Mouse (Mus musculus) hindbrain, embryonic 14.5 days (tissue): ENCODE measurements around the gene St6galnac4. TPM values are rescaled to one million over a fixed set of nuclear protein-coding genes. Genes with fewer than 3 reads are reported as not detected.

ENCODE experiments used
- ATAC-seq: fragments of 200-750 bp; cut with Nextera tagmentation; 2 replicates; pipeline ENCODE4 v1.8.0; 2017; ENCODE audit warnings: moderate number of reproducible peaks, mild to moderate bottlenecking, moderate TSS enrichment, moderate library complexity; ENCODE audit not compliant: low FRiP score
- DNase-seq: peaks from one replicate; pipeline ENCODE4 v3.0.0-alpha.2; 2015; ENCODE audit warnings: low spot score
- H3K27ac ChIP-seq: fragments of 300-500 bp; sonication (generic); 2 replicates; pipeline ENCODE4 v1.5.1; 2014; ENCODE audit warnings: mild to moderate bottlenecking, moderate library complexity
- H3K27me3 ChIP-seq: fragments of 300-500 bp; sonication (generic); 2 replicates; pipeline ENCODE4 v1.6.1; 2014; ENCODE audit warnings: mild to moderate bottlenecking, low read length, mixed read lengths; ENCODE audit not compliant: control insufficient read depth, insufficient read depth
- H3K36me3 ChIP-seq: fragments of 300-500 bp; sonication (generic); replicated peaks from 2 replicates; pipeline ENCODE4 v1.6.1; 2014; ENCODE audit not compliant: control insufficient read depth, insufficient read depth
- H3K4me1 ChIP-seq: fragments of 300-500 bp; sonication (generic); replicated peaks from 2 replicates; pipeline ENCODE4 v1.6.1; 2014; ENCODE audit warnings: antibody characterized with exemption, low read length, mixed read lengths; ENCODE audit not compliant: control insufficient read depth, insufficient read depth
- H3K4me2 ChIP-seq: fragments of 300-500 bp; sonication (generic); replicated peaks from 2 replicates; pipeline ENCODE4 v1.6.1; 2014; ENCODE audit warnings: mild to moderate bottlenecking, moderate library complexity
- H3K4me3 ChIP-seq: fragments of 300-500 bp; sonication (generic); replicated peaks from 2 replicates; pipeline ENCODE4 v1.5.1; 2014; ENCODE audit warnings: mild to moderate bottlenecking, low read length
- H3K9ac ChIP-seq: fragments of 300-500 bp; sonication (generic); 2 replicates; pipeline ENCODE4 v1.6.1; 2014
- H3K9me3 ChIP-seq: fragments of 300-500 bp; sonication (generic); 2 replicates; pipeline ENCODE4 v1.6.1; 2016; ENCODE audit warnings: low read length; ENCODE audit not compliant: control insufficient read depth
- WGBS: fragments of 180-500 bp; shearing (Covaris S2); extraction: QIAGEN DNeasy Blood & Tissue Kit; methylation state at CpG from one replicate; pipeline ENCODE4 v1.1.7; 2014; 5-methylcytosine and 5-hydroxymethylcytosine counted together
- polyA plus RNA-seq: library from polyadenylated mRNA; unstranded; fragments of >200 nt; fragmentation: Nextera tagmentation; extraction: Ambion mirVana; gene quantifications from 2 replicates; pipeline ENCODE4 v1.2.1, GENCODE M21; 2014

The St6galnac4 gene
- 32.3 and 36.8 TPM in 2 replicates for polyA plus RNA-seq

DNA sequence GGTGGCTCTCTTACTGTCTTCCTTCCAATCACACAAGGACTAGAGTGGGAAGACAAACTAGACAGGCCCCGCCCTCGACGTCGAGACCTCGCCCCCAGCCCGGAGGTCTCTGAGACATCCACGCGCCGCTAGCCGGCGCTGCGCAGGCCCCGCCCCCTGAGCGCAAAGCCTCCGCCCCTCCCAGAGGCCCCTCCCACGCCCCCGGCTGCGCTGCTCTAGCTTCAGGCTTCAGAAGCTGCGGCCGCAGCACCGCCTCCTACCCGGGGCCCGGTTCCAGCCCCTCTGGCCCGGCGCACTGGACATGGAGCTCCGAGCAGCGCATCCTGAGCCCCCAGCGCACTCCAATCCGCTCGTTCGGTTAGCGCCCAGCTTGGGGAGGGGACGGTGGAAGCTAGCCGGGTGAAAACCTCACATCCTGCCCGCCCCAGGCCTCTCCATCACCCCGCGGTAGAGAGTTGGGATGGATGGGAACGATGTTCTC is at the start of gene St6galnac4:
Gene St6galnac4, plus strand, starts transcription at position 225 of the 481 bp plus-strand sequence.
- H3K36me3 ChIP-seq: no peaks in the 10 kb centered on the region
- WGBS: under 1% methylated on average over 38 of the region's 38 CpGs
- H3K27me3 ChIP-seq: peaks cover 4% of the 10 kb centered on the region; the same call in 1 of the 2 replicates
- peak; percentile 86 for ATAC-seq
- no peak within 1 kb of the TSS; the same call in 1 of the 2 replicates for H3K27ac ChIP-seq
- H3K4me1 ChIP-seq: peaks cover 27% of the 10 kb centered on the region
- H3K9ac ChIP-seq: peak within 1 kb of the TSS; percentile 61
- DNase-seq: peak; percentile 89
- H3K9me3 ChIP-seq: no peaks in the 10 kb centered on the region
- peak within 1 kb of the TSS; percentile 51 for H3K4me2 ChIP-seq
- peak within 1 kb of the TSS; percentile 43 for H3K4me3 ChIP-seq

DNA sequence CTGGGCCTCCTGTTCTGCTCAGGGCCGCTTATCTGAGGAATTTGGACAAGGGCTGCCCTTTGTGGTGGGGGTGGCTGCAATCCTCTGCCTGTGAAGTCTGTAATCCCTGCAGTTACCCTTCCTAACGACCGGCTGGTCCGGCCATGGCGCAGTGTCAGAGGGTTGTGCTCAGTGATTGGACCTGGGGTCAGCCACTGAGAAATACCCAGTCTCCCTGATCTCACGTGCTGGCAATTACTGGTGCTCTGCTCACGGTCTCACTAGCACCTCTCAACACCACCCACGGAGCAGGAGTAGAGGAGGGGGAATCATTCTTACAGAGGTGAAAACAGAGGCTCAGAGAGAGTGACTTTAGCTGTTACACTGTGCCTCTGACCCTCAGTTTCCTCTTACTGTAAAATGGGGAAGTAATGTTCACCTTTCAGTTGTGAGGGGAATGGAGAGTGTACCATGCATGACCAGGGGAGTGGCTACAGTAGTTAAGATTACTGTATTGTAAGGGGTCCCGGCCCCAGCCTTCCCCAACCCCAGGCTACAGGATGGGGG is 49.5 kb upstream of the St6galnac4 start:
- H3K27ac ChIP-seq: peak overlapping the region; percentile 93
- H3K36me3 ChIP-seq: no peaks in the 10 kb centered on the region
- no peaks in the 10 kb centered on the region for H3K9me3 ChIP-seq
- peak overlapping the region; percentile 88 for H3K4me2 ChIP-seq
- ATAC-seq (no peak), DNase-seq (no peak)
- WGBS: 11% methylated on average over 9 of the region's 9 CpGs
- H3K4me3 ChIP-seq: peak overlapping the region; percentile 94
- H3K9ac ChIP-seq: peak overlapping the region; percentile 98
- no peaks in the 10 kb centered on the region for H3K27me3 ChIP-seq
- H3K4me1 ChIP-seq: peaks cover 56% of the 10 kb centered on the region

DNA sequence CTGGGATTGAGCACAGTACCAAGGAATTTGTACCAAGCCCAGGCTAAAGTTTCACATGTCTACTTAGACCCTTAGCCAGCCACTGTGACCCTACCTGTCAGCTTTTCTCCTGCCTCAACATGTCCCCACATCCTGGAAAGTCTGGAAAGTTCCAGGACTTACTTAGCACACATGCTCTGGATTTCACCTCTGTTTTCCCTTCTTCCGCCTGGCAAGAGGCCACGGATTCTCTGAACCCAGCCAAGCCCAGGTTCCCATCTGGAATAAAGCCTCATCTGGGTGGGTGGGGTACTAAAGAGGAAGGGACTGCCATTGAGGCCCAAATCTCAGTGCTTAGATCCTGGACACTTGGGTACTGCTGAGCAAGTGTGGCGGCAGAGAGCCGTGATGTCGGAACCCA is 49.0 kb upstream of the St6galnac4 start:
- DNase-seq (no peak), ATAC-seq (no peak)
- peak overlapping the region; percentile 94 for H3K4me3 ChIP-seq
- WGBS: 74% methylated on average over 5 of the region's 5 CpGs
- peak overlapping the region; percentile 98; the same call in 1 of the 2 replicates for H3K9ac ChIP-seq
- no peaks in the 10 kb centered on the region for H3K27me3 ChIP-seq
- peaks cover 56% of the 10 kb centered on the region for H3K4me1 ChIP-seq
- no peaks in the 10 kb centered on the region for H3K36me3 ChIP-seq
- H3K27ac ChIP-seq: no peak overlapping the region
- no peaks in the 10 kb centered on the region for H3K9me3 ChIP-seq
- peak overlapping the region; percentile 88 for H3K4me2 ChIP-seq

DNA sequence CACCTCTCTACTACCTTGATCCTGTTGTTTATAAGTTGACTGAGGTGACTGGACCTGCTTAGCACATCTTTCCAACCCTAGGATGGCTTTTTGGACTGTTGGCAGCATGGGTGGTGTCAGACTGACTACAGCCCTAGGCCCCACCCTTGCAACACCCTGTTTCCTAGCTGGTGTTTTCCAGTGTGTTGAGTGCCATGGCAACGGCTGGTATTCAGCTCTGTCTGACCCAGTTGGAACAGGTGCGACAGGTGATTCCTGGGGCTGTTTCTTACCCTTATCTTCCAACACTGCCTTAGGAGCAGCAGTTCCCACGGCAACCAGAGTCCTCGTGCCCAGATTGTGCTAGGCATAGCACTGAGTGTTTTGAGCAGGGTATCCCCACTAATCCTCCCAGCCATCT is 48.4 kb upstream of the St6galnac4 start:
- no peaks in the 10 kb centered on the region for H3K36me3 ChIP-seq
- H3K4me2 ChIP-seq: peak overlapping the region; percentile 88
- no peak overlapping the region for H3K4me3 ChIP-seq
- no peaks in the 10 kb centered on the region for H3K27me3 ChIP-seq
- H3K9ac ChIP-seq: no peak overlapping the region
- ATAC-seq (no peak), DNase-seq (no peak)
- no peaks in the 10 kb centered on the region for H3K9me3 ChIP-seq
- H3K4me1 ChIP-seq: peaks cover 56% of the 10 kb centered on the region
- H3K27ac ChIP-seq: no peak overlapping the region
- WGBS: 63% methylated on average over 4 of the region's 4 CpGs

DNA sequence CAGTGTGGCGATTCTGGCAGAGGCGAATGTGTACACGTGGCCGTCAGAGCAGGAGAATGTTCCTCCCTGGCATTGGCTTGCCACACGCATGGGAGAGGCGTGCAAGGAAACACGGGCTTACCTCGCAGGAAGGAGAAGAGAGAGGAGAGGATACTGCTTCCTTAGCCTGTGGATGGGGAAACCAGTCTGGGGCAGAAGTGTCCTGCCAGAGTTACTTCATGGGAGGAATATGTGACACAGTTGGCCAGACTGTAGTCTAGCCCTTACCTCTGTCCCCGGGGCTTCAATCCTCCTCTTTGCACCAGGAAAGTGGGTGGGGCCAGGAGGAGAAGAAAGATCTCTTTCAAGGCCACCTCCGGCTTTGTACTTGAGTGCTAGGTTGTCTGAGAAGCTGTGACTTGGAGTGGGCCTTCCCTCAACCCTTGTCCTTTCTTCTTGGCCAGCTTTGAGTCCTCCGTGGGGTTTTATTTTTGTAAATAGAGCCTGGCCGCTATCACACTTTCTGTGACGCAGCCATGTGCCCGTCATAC is 47.4 kb upstream of the St6galnac4 start:
- no peaks in the 10 kb centered on the region for H3K9me3 ChIP-seq
- H3K4me2 ChIP-seq: peak overlapping the region; percentile 1
- H3K4me3 ChIP-seq: no peak overlapping the region
- no peaks in the 10 kb centered on the region for H3K27me3 ChIP-seq
- no peak overlapping the region for H3K27ac ChIP-seq
- H3K36me3 ChIP-seq: no peaks in the 10 kb centered on the region; the same call in 1 of the 2 replicates
- H3K4me1 ChIP-seq: peaks cover 50% of the 10 kb centered on the region
- H3K9ac ChIP-seq: no peak overlapping the region
- no peak for ATAC-seq
- no peak for DNase-seq
- 78% methylated on average over 14 of the region's 14 CpGs for WGBS

DNA sequence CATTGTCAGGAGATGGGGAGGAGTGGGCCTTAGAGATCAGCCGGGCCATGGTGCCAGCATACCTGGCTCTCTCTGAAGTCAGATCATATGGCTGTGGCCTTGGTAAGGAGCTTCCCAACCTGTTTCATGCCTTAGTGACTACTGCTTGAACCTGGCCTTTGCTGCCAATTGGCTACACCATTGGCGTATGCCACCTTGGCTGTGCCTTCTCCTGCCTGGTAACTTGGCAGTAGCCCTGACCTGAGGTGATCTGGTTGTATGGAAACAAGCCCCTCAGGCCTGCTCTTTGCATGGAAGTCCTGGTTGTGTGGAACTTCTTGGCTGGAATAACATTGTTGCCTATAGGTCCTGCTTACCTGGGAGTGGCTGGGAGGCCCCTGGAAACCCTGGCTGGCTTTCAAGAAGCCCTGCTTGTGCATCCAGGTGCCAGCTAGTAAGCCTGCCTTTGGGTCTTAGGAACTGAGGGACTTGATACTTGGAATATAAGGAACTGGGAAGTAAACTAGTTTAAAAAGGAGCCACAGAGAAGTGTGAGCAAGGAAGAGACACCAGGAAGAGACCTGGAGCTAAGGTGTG is 45.5 kb upstream of the St6galnac4 start:
- Histone ChIP-seq H3K9me3 (no peaks in the 10 kb centered on the region), H3K36me3 (no peaks in the 10 kb centered on the region; the same call in 1 of the 2 replicates), H3K9ac (no peak overlapping the region), H3K4me3 (no peak overlapping the region), H3K4me2 (no peak overlapping the region), H3K27ac (no peak overlapping the region), H3K27me3 (no peaks in the 10 kb centered on the region), H3K4me1 (peaks cover 42% of the 10 kb centered on the region)
- WGBS: 94% methylated on average over 2 of the region's 2 CpGs
- ATAC-seq (no peak), DNase-seq (no peak)

DNA sequence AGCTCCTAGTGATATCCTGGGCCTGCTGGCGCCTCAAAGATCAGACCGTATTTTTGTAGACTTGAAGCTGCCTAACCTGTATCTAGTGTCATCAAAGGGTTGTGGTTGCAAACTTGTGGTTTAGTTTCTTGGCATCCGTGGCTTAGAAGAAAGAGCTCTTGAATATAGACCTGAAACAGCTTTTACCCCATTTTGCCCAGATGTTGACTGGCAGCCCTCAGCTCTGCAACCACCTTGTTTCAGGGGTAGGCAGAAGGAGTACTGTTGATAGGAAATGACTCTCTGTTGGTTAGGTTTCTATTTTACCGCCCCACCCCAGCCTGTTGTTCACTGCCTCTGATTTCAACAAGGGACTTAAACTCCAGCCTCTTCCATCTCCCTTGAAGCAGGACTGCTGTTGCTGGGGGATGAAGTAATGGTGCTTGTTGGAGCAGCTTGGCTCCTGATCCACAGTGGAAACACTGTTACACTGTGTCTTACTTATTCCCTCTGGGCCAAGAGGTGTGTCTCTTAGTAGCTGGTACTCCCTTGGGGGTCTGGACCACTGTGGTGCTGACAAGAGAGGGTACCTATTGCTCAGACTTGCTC is 44.8 kb upstream of the St6galnac4 start:
- H3K36me3 ChIP-seq: no peaks in the 10 kb centered on the region; the same call in 1 of the 2 replicates
- no peak overlapping the region for H3K4me2 ChIP-seq
- H3K27me3 ChIP-seq: no peaks in the 10 kb centered on the region
- H3K9me3 ChIP-seq: no peaks in the 10 kb centered on the region
- DNase-seq (no peak), ATAC-seq (no peak)
- H3K4me1 ChIP-seq: peaks cover 36% of the 10 kb centered on the region
- 92% methylated on average over 4 of the region's 4 CpGs for WGBS
- H3K9ac ChIP-seq: no peak overlapping the region
- no peak overlapping the region for H3K4me3 ChIP-seq
- no peak overlapping the region for H3K27ac ChIP-seq

DNA sequence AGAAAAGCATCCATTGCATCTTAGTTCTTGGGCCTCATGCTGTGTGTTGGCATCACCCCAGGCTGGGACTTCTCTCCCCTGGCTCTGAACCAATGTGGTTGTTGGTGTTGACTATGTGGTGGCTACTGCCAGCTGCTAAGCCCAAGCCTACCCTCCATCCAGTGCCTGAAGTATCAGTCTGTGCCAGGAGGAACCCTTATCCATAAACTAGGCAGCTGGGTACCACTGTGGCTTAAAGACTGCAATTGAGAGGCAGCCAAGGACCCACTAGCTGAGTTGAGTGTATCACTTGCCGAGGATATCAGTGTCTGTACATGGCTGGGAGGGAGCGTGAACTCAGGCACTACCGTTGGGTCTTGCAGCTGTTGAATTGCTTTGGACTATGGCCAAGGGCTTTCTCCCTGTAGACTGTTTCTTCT is 43.9 kb upstream of the St6galnac4 start:
- Histone ChIP-seq H3K4me3 (no peak overlapping the region), H3K36me3 (no peaks in the 10 kb centered on the region; the same call in 1 of the 2 replicates), H3K4me1 (peaks cover 26% of the 10 kb centered on the region), H3K27ac (no peak overlapping the region), H3K9me3 (no peaks in the 10 kb centered on the region), H3K27me3 (no peaks in the 10 kb centered on the region), H3K4me2 (no peak overlapping the region), H3K9ac (no peak overlapping the region)
- DNase-seq (no peak), ATAC-seq (no peak)
- WGBS: 69% methylated on average over 3 of the region's 3 CpGs

DNA sequence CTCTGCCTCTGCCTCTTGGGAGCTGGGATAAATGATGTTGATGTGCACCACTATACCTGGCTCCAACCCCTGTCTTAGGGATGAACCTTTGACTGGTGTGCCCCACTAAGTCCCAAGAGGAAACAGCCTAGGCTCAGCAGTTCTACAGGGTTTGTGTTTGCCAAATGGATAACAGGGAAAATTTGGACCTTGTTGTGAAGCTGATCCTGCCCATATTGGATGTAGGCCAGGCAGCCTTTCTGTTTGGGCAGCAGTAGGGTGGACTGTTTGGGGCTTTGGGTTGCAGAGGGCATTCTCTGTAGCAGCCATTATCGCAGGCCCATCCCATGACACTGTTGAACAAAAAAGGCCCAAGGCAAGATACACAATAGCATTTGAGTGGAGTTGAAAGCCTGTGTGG is 39.9 kb upstream of the St6galnac4 start:
- H3K4me1 ChIP-seq: no peaks in the 10 kb centered on the region; the same call in 1 of the 2 replicates
- no peak for ATAC-seq
- H3K27ac ChIP-seq: no peak overlapping the region

More for the DNA sequence above, 39.9 kb upstream of the St6galnac4 start:
- WGBS: 91% methylated on average over 1 of the region's 1 CpGs
- Histone ChIP-seq H3K36me3 (no peaks in the 10 kb centered on the region; the same call in 1 of the 2 replicates), H3K27me3 (no peaks in the 10 kb centered on the region), H3K4me3 (no peak overlapping the region), H3K9me3 (no peaks in the 10 kb centered on the region), H3K4me2 (no peak overlapping the region), H3K9ac (no peak overlapping the region)
- no peak for DNase-seq
